Mouse (Mus musculus) CH12.LX (cell line): ENCODE measurements around the gene Fam189a2. TPM values are rescaled to one million over a fixed set of nuclear protein-coding genes. Genes with fewer than 3 reads are reported as not detected.

Experiments used
- DNase-seq: peaks from one replicate; pipeline ENCODE4 v3.0.0-alpha.2; 2013; ENCODE audit errors: extremely low read depth
- H3K27ac ChIP-seq: 2 replicates; pipeline ENCODE4 v1.5.1; 2012; ENCODE audit warnings: low read depth, mild to moderate bottlenecking, control low read depth, moderate library complexity; ENCODE audit not compliant: insufficient read depth
- H3K27me3 ChIP-seq: replicated peaks from 2 replicates; pipeline ENCODE3; 2012; ENCODE audit warnings: inconsistent platforms
- H3K36me3 ChIP-seq, 2 experiments: replicated peaks in 1 of 2; 2 replicates each; pipeline versions ENCODE3 to v1.6.1; 2012; ENCODE audit warnings: inconsistent platforms in 1 of 2, low read length in 1 of 2, mild to moderate bottlenecking in 1 of 2, mixed read lengths in 1 of 2, moderate library complexity in 1 of 2; ENCODE audit not compliant: control insufficient read depth in 1 of 2, insufficient read depth in 1 of 2
- H3K4me1 ChIP-seq, 2 experiments: 2 replicates each; pipeline ENCODE4 v1.6.1; 2012; ENCODE audit warnings: inconsistent platforms in 1 of 2, moderate library complexity in 1 of 2; ENCODE audit not compliant: insufficient read depth in 2 of 2, control insufficient read depth in 1 of 2
- H3K4me2 ChIP-seq: 2 replicates; pipeline ENCODE4 v1.6.1; 2012; ENCODE audit warnings: low read depth, mild to moderate bottlenecking, control low read depth; ENCODE audit not compliant: poor library complexity, insufficient read depth, severe bottlenecking
- H3K4me3 ChIP-seq, 3 experiments: fragments of 150-350 bp in 1 of 3; sonication (generic) in 1 of 3; replicated peaks in 1 of 3; 2 replicates each; pipeline versions ENCODE3 to v1.5.1; 2011 to 2012; ENCODE audit warnings: low read depth in 2 of 3, low read length in 2 of 3, mild to moderate bottlenecking in 2 of 3, moderate library complexity in 2 of 3, control low read depth in 1 of 3, improper control_type of control experiment in 1 of 3, inconsistent platforms in 1 of 3, mixed read lengths in 1 of 3; ENCODE audit not compliant: poor library complexity in 1 of 3
- H3K79me2 ChIP-seq: replicated peaks from 2 replicates; pipeline ENCODE4 v1.6.1; 2012; ENCODE audit warnings: mild to moderate bottlenecking, moderate library complexity; ENCODE audit not compliant: control insufficient read depth, poor library complexity, insufficient read depth, severe bottlenecking; ENCODE audit errors: extremely low read depth
- H3K9ac ChIP-seq: 2 replicates; pipeline ENCODE4 v1.6.1; 2012; ENCODE audit warnings: low read depth, mild to moderate bottlenecking, control low read depth, moderate library complexity; ENCODE audit not compliant: insufficient read depth
- H3K9me3 ChIP-seq: replicated peaks from 2 replicates; pipeline ENCODE3; 2012; ENCODE audit warnings: low read length, inconsistent platforms, mixed read lengths
- BHLHE40 ChIP-seq: IDR thresholded peaks from 2 replicates; pipeline ENCODE4 v1.6.1; 2011; ENCODE audit warnings: mild to moderate bottlenecking, low read depth, low read length, improper control_type of control experiment
- CHD2 ChIP-seq: IDR thresholded peaks from 2 replicates; pipeline ENCODE4 v1.6.1; 2011; ENCODE audit warnings: low read length, improper control_type of control experiment
- CTCF ChIP-seq, 2 experiments: IDR thresholded peaks in 1 of 2; conservative IDR thresholded peaks in 1 of 2; 2 replicates each; pipeline ENCODE4 v1.5.1; 2011 to 2012; ENCODE audit warnings: low read depth in 2 of 2, low read length in 2 of 2, improper control_type of control experiment in 1 of 2, inconsistent platforms in 1 of 2, mild to moderate bottlenecking in 1 of 2, moderate library complexity in 1 of 2
- E2F4 ChIP-seq: IDR thresholded peaks from 2 replicates; pipeline ENCODE4 v1.6.1; 2011; ENCODE audit warnings: low read depth, low read length, improper control_type of control experiment; ENCODE audit not compliant: insufficient replicate concordance
- ELF1 ChIP-seq: IDR thresholded peaks from 2 replicates; pipeline ENCODE4 v1.6.1; 2014; ENCODE audit warnings: low read depth, mild to moderate bottlenecking, inconsistent platforms, low read length, improper control_type of control experiment
- GABPA ChIP-seq: IDR thresholded peaks from 2 replicates; pipeline ENCODE4 v1.6.1; 2012; ENCODE audit warnings: low read depth, low read length, improper control_type of control experiment, inconsistent platforms; ENCODE audit not compliant: insufficient replicate concordance
- HCFC1 ChIP-seq: IDR thresholded peaks from 2 replicates; pipeline ENCODE4 v1.6.1; 2012; ENCODE audit warnings: low read depth, mild to moderate bottlenecking, inconsistent platforms, low read length, improper control_type of control experiment
- JUND ChIP-seq: conservative IDR thresholded peaks from 2 replicates; pipeline ENCODE4 v1.6.1; 2011; ENCODE audit warnings: low read depth, low read length, improper control_type of control experiment
- KAT2A ChIP-seq: IDR thresholded peaks from 2 replicates; pipeline ENCODE4 v1.6.1; 2012; ENCODE audit warnings: low read length, improper control_type of control experiment, inconsistent platforms; ENCODE audit not compliant: insufficient replicate concordance
- MAX ChIP-seq: IDR thresholded peaks from 2 replicates; pipeline ENCODE4 v1.6.1; 2011; ENCODE audit warnings: low read length, improper control_type of control experiment
- MAZ ChIP-seq: IDR thresholded peaks from 2 replicates; pipeline ENCODE4 v1.6.1; 2012; ENCODE audit warnings: low read depth, mild to moderate bottlenecking, inconsistent platforms, low read length, improper control_type of control experiment, moderate library complexity
- MEF2A ChIP-seq: IDR thresholded peaks from 2 replicates; pipeline ENCODE4 v1.6.1; 2014; ENCODE audit warnings: low read depth, mild to moderate bottlenecking, inconsistent platforms, low read length, improper control_type of control experiment, borderline replicate concordance
- MXI1 ChIP-seq: IDR thresholded peaks from 2 replicates; pipeline ENCODE4 v1.6.1; 2011; ENCODE audit warnings: mild to moderate bottlenecking, low read depth, low read length, improper control_type of control experiment
- MYC ChIP-seq: IDR thresholded peaks from 2 replicates; pipeline ENCODE4 v1.6.1; 2011; ENCODE audit warnings: low read depth, mild to moderate bottlenecking, improper control_type of control experiment, low read length
- NRF1 ChIP-seq: IDR thresholded peaks from 2 replicates; pipeline ENCODE4 v1.6.1; 2014; ENCODE audit warnings: low read depth, mild to moderate bottlenecking, inconsistent platforms, low read length, improper control_type of control experiment, moderate library complexity
- PAX5 ChIP-seq: IDR thresholded peaks from 2 replicates; pipeline ENCODE4 v1.6.1; 2012; ENCODE audit warnings: low read length, inconsistent platforms, mixed read lengths
- POLR2A ChIP-seq: IDR thresholded peaks from 2 replicates; pipeline ENCODE4 v1.6.1; 2011; ENCODE audit warnings: low read depth, mild to moderate bottlenecking, improper control_type of control experiment, low read length
- POLR2AphosphoS2 ChIP-seq: IDR thresholded peaks from 2 replicates; pipeline ENCODE4 v1.6.1; 2011; ENCODE audit warnings: low read depth, low read length, improper control_type of control experiment
- RCOR1 ChIP-seq: conservative IDR thresholded peaks from 2 replicates; pipeline ENCODE4 v1.6.1; 2012; ENCODE audit warnings: low read depth, mild to moderate bottlenecking, inconsistent platforms, low read length, improper control_type of control experiment
- SIN3A ChIP-seq: IDR thresholded peaks from 2 replicates; pipeline ENCODE4 v1.6.1; 2012; ENCODE audit warnings: low read length, improper control_type of control experiment, inconsistent platforms
- SMC3 ChIP-seq: IDR thresholded peaks from 2 replicates; pipeline ENCODE4 v1.6.1; 2011; ENCODE audit warnings: low read depth, low read length, improper control_type of control experiment
- TBP ChIP-seq: conservative IDR thresholded peaks from 2 replicates; pipeline ENCODE4 v1.6.1; 2011; ENCODE audit warnings: low read depth, low read length, improper control_type of control experiment
- TCF12 ChIP-seq: IDR thresholded peaks from 2 replicates; pipeline ENCODE4 v1.6.1; 2014; ENCODE audit warnings: low read depth, mild to moderate bottlenecking, inconsistent platforms, low read length, improper control_type of control experiment
- UBTF ChIP-seq: IDR thresholded peaks from 2 replicates; pipeline ENCODE4 v1.6.1; 2012; ENCODE audit warnings: low read depth, mild to moderate bottlenecking, inconsistent platforms, low read length, improper control_type of control experiment, moderate library complexity
- USF1 ChIP-seq: IDR thresholded peaks from 2 replicates; pipeline ENCODE4 v1.6.1; 2014; ENCODE audit warnings: low read depth, mild to moderate bottlenecking, inconsistent platforms, low read length, improper control_type of control experiment
- USF2 ChIP-seq: conservative IDR thresholded peaks from 2 replicates; pipeline ENCODE4 v1.6.1; 2011; ENCODE audit warnings: low read depth, low read length, improper control_type of control experiment
- ZC3H11A ChIP-seq: IDR thresholded peaks from 2 replicates; pipeline ENCODE4 v1.6.1; 2012; ENCODE audit warnings: low read depth, mild to moderate bottlenecking, inconsistent platforms, low read length, improper control_type of control experiment
- ZKSCAN1 ChIP-seq: IDR thresholded peaks from 2 replicates; pipeline ENCODE4 v1.6.1; 2012; ENCODE audit warnings: low read depth, inconsistent platforms, low read length, improper control_type of control experiment, borderline replicate concordance
- ZMIZ1 ChIP-seq: IDR thresholded peaks from 2 replicates; pipeline ENCODE4 v1.6.1; 2012; ENCODE audit warnings: low read depth, mild to moderate bottlenecking, inconsistent platforms, low read length, improper control_type of control experiment
- ZNF384 ChIP-seq: IDR thresholded peaks from 2 replicates; pipeline ENCODE4 v1.6.1; 2012; ENCODE audit warnings: low read depth, low read length, improper control_type of control experiment, inconsistent platforms
- dilution Hi-C: fragments of 300-500 bp; cut with MboI; formaldehyde crosslinking; loops from 2 replicates; pipeline ENCODE4 v1.14.3; 2020; ENCODE audit warnings: low sequenced_read_pairs; ENCODE audit not compliant: extremely low pct_unique_long_range_greater_than_20kb, extremely low pct_ligation_motif_present
- in situ Hi-C: fragments of 300-500 bp; cut with MboI; formaldehyde crosslinking; loops from 3 replicates; pipeline ENCODE4 v1.14.3; 2019; ENCODE audit warnings: low sequenced_read_pairs, low pct_ligation_motif_present, low pct_unique_long_range_greater_than_20kb, mixed read lengths
- polyA plus RNA-seq: library from polyadenylated mRNA; unstranded; fragments of >175 nt; gene quantifications from 2 replicates; pipeline ENCODE4 v1.2.1, GENCODE M21; 2012; ENCODE audit warnings: low read depth; ENCODE audit not compliant: insufficient read length
- total RNA-seq, 2 experiments: library from RNA; depleted of rRNA; stranded (reverse); fragments of 300-350 nt in 1 of 2; fragments of >200 nt in 1 of 2; gene quantifications; 2 replicates each; pipeline ENCODE4 v1.2.3; 2012 to 2014

Fam189a2 gene
- total and polyA plus RNA-seq, 3 experiments: not detected

DNA sequence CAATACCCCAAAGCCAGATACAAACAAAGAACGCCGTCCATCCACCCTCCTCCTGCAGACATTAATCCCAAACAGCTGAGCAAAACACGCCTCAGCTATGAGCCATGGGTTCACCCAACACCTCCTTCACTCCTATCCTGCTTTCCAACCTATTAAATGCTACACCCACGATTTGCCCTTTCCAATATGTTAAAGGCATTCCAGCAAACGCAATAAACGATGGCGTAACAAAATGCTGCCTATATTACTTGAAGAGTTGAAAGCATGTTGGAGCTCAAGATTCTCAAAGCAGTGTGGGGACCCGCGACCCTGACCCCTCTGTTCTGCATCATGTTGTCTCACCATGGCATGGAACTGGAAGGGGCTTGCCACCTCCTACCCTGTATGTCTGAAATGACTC, 11.2 kb downstream of the Fam189a2 start:
- dilution Hi-C loops (no loop called here), in situ Hi-C loops (no loop called here)
- Histone ChIP-seq H3K9me3 (no peaks in the 10 kb centered on the region), H3K4me3 (no peak overlapping the region), H3K36me3 (no peaks in the 10 kb centered on the region), H3K27me3 (no peaks in the 10 kb centered on the region), H3K4me2 (no peak overlapping the region), H3K79me2 (no peaks in the 10 kb centered on the region), H3K4me1 (peaks cover 3 to 15% of the 10 kb centered on the region in 2 experiments; a peak in 2 of 4 replicates), H3K27ac (no peak overlapping the region), H3K9ac (no peak overlapping the region)
- no peak for DNase-seq
- TF ChIP-seq JUND: no peak
- no peak for TF ChIP-seq BHLHE40
- no peak for TF ChIP-seq UBTF
- no peak for TF ChIP-seq USF1
- no peak for TF ChIP-seq MAZ
- TF ChIP-seq ZKSCAN1: no peak
- TF ChIP-seq E2F4: no peak
- TF ChIP-seq USF2: no peak
- no peak for TF ChIP-seq CTCF (conservative IDR thresholded peaks at IDR 0.05 in 1 of 2, IDR thresholded peaks at IDR 0.05 in 1 of 2; ENCODE audit: low read depth in 2 of 2, low read length in 2 of 2)
- no peak for TF ChIP-seq MXI1
- TF ChIP-seq PAX5: no peak
- TF ChIP-seq POLR2A: no peak
- TF ChIP-seq ELF1: no peak
- no peak for TF ChIP-seq SIN3A
- no peak for TF ChIP-seq ZNF384
- no peak for TF ChIP-seq MYC
- TF ChIP-seq CHD2: no peak
- no peak for TF ChIP-seq TCF12

GRCm38 (mm10) chr19:24018396-24018795, 12.4 kb downstream of the Fam189a2 start:
- Histone ChIP-seq H3K27me3 (no peaks in the 10 kb centered on the region), H3K79me2 (no peaks in the 10 kb centered on the region), H3K9ac (no peak overlapping the region), H3K27ac (no peak overlapping the region), H3K4me3 (no peak overlapping the region), H3K4me1 (peaks cover under 1 to 13% of the 10 kb centered on the region in 2 experiments; a peak in 2 of 4 replicates), H3K4me2 (no peak overlapping the region), H3K36me3 (no peaks in the 10 kb centered on the region), H3K9me3 (no peaks in the 10 kb centered on the region)
- dilution Hi-C loops: no loop called here
- no peak for DNase-seq
- in situ Hi-C loops: no loop called here
- TF ChIP-seq BHLHE40 (no peak), USF2 (no peak), NRF1 (no peak), PAX5 (no peak), RCOR1 (no peak), ZMIZ1 (no peak), SIN3A (no peak), GABPA (no peak), TBP (no peak), USF1 (no peak), POLR2AphosphoS2 (no peak), ZKSCAN1 (no peak), MAX (no peak), ZC3H11A (no peak), MEF2A (no peak), SMC3 (no peak), KAT2A (no peak), CHD2 (no peak), HCFC1 (no peak), CTCF (conservative IDR thresholded peaks at IDR 0.05 in 1 of 2, IDR thresholded peaks at IDR 0.05 in 1 of 2; ENCODE audit: low read depth in 2 of 2, low read length in 2 of 2) (no peak)
